Mouse (Mus musculus): ENCODE results near the gene Papolg. TPM values are rescaled to one million over a fixed set of nuclear protein-coding genes. Genes with fewer than 3 reads are reported as not detected.
"Not testable (repeated sequence)": the region's sequence is repeated elsewhere in the genome, so short reads cannot be mapped to it uniquely, and the experiment has no call there.

The Papolg gene
- 10 to 100 TPM; 18.4 to 19.0 TPM for total RNA-seq (2021)
- long read RNA-seq, experiment 1, transcript Papolg-201 (22 exons, 3,747 nt), result major isoform, 8 of 11 reads
- long read RNA-seq, experiment 1, partial matches to known transcripts, result 0 of 11 reads
- long read RNA-seq, experiment 1, other reads (novel, unspliced or antisense), result 3 of 11 reads
- long read RNA-seq, experiment 2, transcript Papolg-201 (22 exons, 3,747 nt), result major isoform, 8 of 10 reads
- long read RNA-seq, experiment 2, partial matches to known transcripts, result 1 of 10 reads
- long read RNA-seq, experiment 2, other reads (novel, unspliced or antisense), result 1 of 10 reads

- DNase-seq (ENCODE audit: low spot score in 2 of 2), result peak; percentile 85 to 89
Measured at GRCm38 (mm10) chr11:23895060-23895426, at the start of gene Papolg. TSS of gene Papolg (minus strand) at chr11:23895253.

GRCm38 (mm10) chr11:23928146-23928545 is 33.1 kb upstream of the Papolg start:
- not testable (repeated sequence) for DNase-seq (ENCODE audit: low spot score in 2 of 2)

GRCm38 (mm10) chr11:23927643-23928042 is 32.6 kb upstream of the Papolg start:
- DNase-seq (ENCODE audit: low spot score in 2 of 2), result no peak

DNA sequence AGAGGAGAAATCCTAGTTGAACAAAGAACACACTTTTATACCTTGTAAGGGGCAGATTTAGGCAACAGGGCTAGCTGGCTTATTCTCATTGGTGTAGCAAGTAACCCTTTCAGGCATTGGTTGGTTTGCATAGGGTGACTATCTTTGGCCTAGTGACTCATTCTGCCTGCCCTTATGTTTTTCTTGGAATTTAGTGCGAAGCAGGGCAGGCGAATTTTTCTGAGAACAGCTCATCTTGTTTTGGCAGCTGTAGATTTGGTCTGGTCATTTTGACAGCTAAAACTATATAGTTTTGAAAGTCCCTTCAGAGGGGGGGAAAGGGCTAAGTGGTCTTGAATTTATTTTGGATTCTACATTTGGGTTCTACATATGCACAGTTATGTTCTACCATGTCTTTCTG is 18.8 kb upstream of the Papolg start:
- DNase-seq (ENCODE audit: low spot score in 2 of 2), result not testable (repeated sequence)

DNA sequence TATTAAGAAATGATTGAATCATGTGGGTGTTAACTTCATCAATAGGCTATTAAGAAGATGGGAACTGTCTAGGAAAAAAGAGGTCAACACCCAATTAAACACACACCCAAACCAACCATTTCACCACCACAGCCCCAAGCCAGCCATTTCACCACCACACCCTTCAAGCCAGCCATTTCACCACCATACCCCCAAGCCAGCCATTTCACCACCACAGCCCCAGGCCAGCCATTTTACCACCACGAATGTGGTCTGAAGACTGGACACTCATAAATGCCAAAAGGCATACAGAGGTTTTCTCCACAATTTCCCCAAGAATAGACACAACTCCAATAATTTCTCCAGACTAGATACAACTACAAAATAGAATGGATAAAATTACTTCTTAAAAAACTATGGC is 8.9 kb upstream of the Papolg start:
- no peak for DNase-seq (ENCODE audit: low spot score in 2 of 2)

- DNase-seq (ENCODE audit: low spot score in 2 of 2), result peak in 1 of 2 experiments; percentile 10
Measured at GRCm38 (mm10) chr11:23894141-23895059, 653 bp downstream of the Papolg start.

DNA sequence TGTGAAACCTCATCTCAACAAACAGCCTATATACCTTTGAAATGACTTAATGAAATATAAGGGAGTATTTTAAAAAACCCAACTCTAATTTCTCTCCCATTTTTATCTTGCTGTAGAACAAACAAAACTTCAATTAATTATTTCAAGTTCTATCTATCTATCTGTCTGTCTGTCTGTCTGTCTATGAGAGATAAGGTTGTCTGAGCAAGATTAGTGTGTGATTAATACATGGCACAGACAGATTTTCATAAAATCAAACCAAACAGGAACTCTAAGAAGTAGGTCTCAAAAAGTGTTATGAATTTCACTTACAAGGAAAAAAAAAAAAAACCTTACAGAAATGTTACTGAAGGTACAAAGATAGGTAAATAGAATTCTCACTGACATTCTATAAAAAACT is 1.5 kb downstream of the Papolg start:
- no peak for DNase-seq (ENCODE audit: low spot score in 2 of 2)

GRCm38 (mm10) chr11:23864326-23864725 is 30.7 kb downstream of the Papolg start:
- no peak for DNase-seq (ENCODE audit: low spot score in 2 of 2)

DNA sequence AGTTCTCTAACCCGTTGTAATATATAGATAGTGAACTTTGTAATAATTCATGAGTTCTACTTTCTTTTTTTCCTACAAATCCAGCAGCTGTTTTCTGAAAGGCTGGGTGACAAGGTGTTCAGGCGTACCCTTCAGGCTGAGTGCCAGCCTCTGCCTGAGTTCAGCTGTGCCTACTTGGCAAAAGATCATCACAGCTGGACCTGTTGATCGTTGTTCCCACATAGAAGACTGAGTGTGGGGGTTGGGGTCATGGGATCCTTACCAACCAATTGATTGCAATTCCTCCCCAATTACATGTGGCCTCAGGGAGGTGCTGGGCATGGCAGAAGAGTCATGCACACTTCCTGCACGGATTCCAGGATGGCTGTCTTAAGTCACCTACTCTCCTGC is 38.3 kb downstream of the Papolg start:
- no peak for DNase-seq (ENCODE audit: low spot score in 2 of 2)

DNA sequence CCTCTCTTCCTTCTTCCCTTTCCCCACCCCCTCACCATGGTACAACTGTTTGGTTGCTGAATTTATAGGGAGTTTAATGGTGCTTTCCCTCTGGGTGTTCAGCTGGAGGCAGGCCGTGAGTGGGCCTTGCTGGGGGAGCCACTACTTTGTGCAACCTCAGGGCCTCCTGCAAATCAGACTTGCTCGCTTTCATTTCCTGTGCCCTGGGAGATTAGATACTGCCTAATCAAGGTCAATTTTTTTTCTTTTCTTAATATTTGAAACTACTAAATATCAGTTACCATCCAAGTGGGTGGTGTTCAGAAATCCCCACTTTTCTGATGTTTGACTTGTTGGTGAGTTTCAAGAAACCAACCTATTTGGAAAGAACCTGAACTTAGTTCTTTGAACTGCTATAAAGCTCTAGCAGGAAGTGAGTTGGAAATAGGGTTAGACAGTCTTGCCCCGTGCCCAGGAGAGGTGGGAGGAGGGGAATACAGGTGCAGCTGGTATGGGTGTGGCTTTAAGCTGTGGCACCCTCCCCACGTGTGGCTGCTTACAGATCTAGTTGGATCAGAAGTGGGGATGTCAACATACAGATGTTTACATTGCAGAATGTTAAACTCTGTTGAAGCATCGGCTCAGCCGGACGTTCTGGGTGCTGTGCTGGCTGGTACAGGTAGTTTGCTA is 38.9 kb downstream of the Papolg start:
- DNase-seq (ENCODE audit: low spot score in 2 of 2), result no peak

DNA sequence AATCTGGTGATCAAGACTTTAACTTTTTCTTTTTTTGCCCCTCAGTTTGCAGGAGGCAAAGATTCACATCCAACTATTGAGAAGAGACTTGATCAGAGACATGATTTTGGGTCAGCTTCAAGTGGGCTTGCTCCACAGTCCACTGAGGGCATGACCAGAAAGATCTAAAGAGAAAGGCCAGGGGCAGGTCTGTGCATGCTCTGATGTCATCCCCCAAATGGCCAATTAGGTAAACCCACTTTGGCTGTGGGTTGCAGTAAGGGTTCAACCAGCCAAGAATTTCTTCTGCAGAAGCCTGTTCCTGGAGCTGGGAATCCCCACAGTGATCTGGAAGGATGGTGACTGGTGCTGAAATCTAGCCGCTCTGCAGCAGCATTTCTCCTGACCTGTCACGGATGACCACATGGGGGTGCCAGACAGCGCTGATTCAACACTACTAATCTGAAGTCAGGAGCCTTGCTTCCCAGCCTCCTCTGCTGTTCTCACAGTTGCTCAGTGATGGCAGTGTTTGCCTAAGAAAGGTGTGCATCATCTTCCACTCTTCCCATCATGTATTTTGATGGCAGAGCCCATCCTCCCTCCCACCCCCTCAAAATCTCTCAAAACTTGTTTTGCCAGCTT is 39.8 kb downstream of the Papolg start:
- peak; percentile 42 to 54 for DNase-seq (ENCODE audit: low spot score in 2 of 2)

- DNase-seq (ENCODE audit: low spot score in 2 of 2), result no peak
Measured at GRCm38 (mm10) chr11:23853306-23853705, 41.7 kb downstream of the Papolg start.

DNA sequence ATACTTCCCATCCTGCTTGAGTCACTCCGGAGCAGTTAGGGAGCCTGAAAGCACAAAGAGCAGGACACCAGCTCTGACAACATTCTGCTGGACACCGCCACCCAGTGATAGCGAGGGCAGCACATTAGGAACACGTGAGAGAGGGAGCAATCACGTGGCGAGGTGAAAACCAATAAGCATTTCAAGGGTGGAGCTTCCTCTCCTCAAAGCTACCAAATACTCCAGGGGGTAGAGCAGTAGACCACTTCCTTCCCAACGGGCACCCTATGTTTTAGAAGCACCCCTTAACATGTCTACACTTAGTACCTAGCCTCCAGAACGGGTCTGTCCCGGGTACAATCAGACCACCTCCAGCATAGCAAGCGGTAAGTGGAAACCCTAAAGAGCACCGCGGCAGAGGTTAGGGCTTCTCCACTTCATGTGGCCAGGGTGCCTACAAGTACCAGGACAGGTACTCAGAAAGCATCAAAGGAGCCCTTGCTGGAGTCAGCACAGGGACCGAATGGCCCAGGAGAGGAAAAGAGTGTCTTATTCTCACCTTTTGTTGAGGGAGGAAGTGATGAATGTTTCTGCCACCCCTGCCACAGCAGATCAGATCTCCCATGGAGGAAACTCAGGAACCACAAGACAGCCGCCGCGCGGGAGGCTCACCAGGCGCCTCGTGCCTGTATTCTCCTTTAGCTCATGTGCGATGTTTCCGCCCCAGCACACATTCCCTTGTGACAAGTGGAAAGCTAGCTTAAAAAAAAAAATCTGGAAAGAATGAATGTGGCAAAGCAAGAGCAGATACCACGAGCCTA is 48.8 kb downstream of the Papolg start:
- DNase-seq (ENCODE audit: low spot score in 2 of 2), result no peak

GRCm38 (mm10) chr11:23823244-23823643 is 71.8 kb downstream of the Papolg start:
- DNase-seq (ENCODE audit: low spot score in 2 of 2), result no peak

DNA sequence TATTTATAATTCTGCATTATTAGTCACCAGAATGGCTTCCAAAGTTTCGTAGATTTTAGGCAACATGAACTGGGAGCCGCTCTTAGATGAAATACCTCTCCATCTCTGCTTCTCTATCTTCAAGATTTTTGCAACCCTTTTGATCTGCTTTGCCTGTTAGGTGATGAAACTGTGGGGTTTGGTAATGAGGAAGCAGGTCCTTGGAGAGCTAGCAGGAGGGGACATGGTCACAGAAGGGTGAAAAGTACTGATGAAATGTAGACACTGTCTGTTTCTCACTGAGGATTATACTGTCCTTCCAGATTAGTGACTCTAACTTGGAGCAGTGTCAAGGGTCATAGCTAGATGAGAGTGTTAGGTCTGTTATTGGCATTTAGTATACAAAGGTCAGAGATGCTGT is 73.4 kb downstream of the Papolg start:
- no peak for DNase-seq (ENCODE audit: low spot score in 2 of 2)

DNA sequence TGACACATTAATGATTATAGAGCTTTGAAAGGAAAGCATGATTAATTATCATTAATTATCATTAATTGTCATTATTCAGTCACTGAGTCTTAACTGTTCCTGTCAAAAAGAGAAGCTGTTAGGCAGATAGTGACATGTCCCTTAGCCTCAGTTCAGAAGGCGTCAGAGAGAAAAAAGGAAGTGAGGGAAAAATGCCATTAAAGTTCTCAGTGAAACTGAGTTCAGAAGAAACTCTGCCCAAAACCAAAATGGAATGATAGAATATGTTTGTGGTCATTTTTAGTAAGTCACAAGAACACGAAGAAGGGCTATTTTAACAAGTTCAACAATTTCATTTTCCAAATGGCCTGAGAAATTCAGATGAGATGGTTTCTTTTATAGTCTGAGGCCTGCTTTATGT is 74.1 kb downstream of the Papolg start:
- no peak for DNase-seq (ENCODE audit: low spot score in 2 of 2)

DNA sequence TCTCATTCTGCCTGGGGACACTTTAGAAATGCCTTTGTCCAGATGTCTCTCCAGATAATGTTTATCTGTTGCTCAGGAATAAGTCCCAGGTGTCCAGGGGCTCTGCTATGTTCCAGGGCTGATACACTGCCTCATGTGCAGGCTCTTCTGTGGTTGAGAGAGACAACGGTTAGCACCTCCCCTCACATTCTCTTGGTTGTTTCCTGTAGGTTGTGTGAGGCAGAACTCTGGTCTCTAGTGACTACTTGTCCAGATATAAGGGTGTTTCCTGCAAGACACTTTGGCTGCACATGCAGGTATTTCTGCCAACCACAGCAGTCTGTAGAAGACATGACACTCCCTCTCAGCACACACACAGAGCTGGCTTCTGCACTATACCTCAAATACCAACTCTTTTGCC is 76.3 kb downstream of the Papolg start:
- no peak for DNase-seq (ENCODE audit: low spot score in 2 of 2)
